Comparison of ENCODE assay signal across 8 mouse cellular contexts in genomic region chr13:12667727-12668665, GRCm38 (mm10).
DNase-seq lines count a peak whose midpoint lies in the region; ATAC-seq and TF ChIP-seq lines count a peak whose summit lies in the region.
"Not testable (repeated sequence)": the region's sequence is repeated elsewhere in the genome, so short reads cannot be mapped to it uniquely, and the experiment has no call there.

No protein-coding gene starts in this region.

- H3K36me3 ChIP-seq in kidney, postnatal 0 days (ENCODE audit: insufficient read depth, low read length); liver, embryonic 15.5 days (replicated peaks): not testable (repeated sequence)

- not testable (repeated sequence) for DNase-seq in Patski (ENCODE audit: low read depth, low spot score); kidney, postnatal 0 days (ENCODE audit: low spot score)
- DNase-seq in adrenal gland, adult 8-10 months, result peak; percentile 74
- DNase-seq in adrenal gland, postnatal 25 days, result peak; percentile 63
- peak; percentile 45 for DNase-seq in kidney, adult 11 months
- DNase-seq in kidney, adult 8-10 months, result peak; percentile 23 to 30
- DNase-seq in kidney, postnatal 25 days, result peak; percentile 17 to 51

- not testable (repeated sequence) for H3K4me3 ChIP-seq in kidney, postnatal 0 days (replicated peaks; ENCODE audit: low read depth, low read length); liver, embryonic 15.5 days (replicated peaks)

- POLR2A ChIA-PET in Patski (lab: Charles Lee), result not testable (repeated sequence)

- CTCF ChIA-PET in Patski (lab: Charles Lee), result not testable (repeated sequence)

- H3K4me1 ChIP-seq in kidney, postnatal 0 days (replicated peaks; ENCODE audit: insufficient read depth, low read length); liver, embryonic 15.5 days (replicated peaks): not testable (repeated sequence)

- not testable (repeated sequence) for H3K9me3 ChIP-seq in kidney, postnatal 0 days (replicated peaks; ENCODE audit: low read length); liver, embryonic 15.5 days (replicated peaks)

- not testable (repeated sequence) for H3K27ac ChIP-seq in kidney, postnatal 0 days; liver, embryonic 15.5 days (replicated peaks)

- not testable (repeated sequence) for H3K4me2 ChIP-seq in kidney, postnatal 0 days (ENCODE audit: low read length); liver, embryonic 15.5 days

- not testable (repeated sequence) for TF ChIP-seq CTCF in Patski (IDR thresholded peaks at IDR 0.05); kidney, postnatal 0 days (IDR thresholded peaks at IDR 0.05; ENCODE audit: low read depth)

- not testable (repeated sequence) for H3K27me3 ChIP-seq in Patski; kidney, postnatal 0 days (ENCODE audit: insufficient read depth, low read length); liver, embryonic 15.5 days

- not testable (repeated sequence) for H3K9ac ChIP-seq in kidney, postnatal 0 days (ENCODE audit: low read depth, low read length); liver, embryonic 15.5 days

- ATAC-seq in Patski, result peak; percentile 55
- peak; percentile 58 for ATAC-seq in kidney, postnatal 0 days (replicated peaks; ENCODE audit: low FRiP score, low read depth)
- ATAC-seq in liver, embryonic 15.5 days (ENCODE audit: insufficient read depth), result peak; percentile 23; the same call in 1 of the 2 replicates

- 74% methylated on average over 9 of the region's 9 CpGs for WGBS in kidney, postnatal 0 days
- 54% methylated on average over 9 of the region's 9 CpGs for WGBS in liver, embryonic 15.5 days (ENCODE audit: insufficient replicate concordance)

- in situ Hi-C loops in Patski (cut with MboI; ENCODE audit: low pct_unique_long_range_greater_than_20kb), result not testable (repeated sequence)
